Mouse (Mus musculus): Measurements from ENCODE around the gene Olfr294. TPM values are rescaled to one million over a fixed set of nuclear protein-coding genes. Genes with fewer than 3 reads are reported as not detected.

Olfr294 gene
- not detected in 2 replicates for polyA plus RNA-seq (2012; rRNA removed)

GRCm38 (mm10) chr7:86616543-86616942, at the start of gene Olfr294:
Olfr294 (minus strand) TSS chr7:86616643.

GRCm38 (mm10) chr7:86648761-86649160, 32.3 kb upstream of the Olfr294 start, which contains the start of gene Olfr293:
Olfr293 (plus strand) TSS chr7:86649061.

GRCm38 (mm10) chr7:86583562-86583961, 32.9 kb downstream of the Olfr294 start, which contains the start of gene Olfr295:
Olfr295 (plus strand) TSS chr7:86583862.

Other genes with a start within 250 kb of the Olfr294 start
- not detected in 2 replicates for gene Olfr305, start 249.7 kb downstream of the Olfr294 start, polyA plus RNA-seq (2012; rRNA removed)
- gene Olfr304, start 230.0 kb downstream of the Olfr294 start, polyA plus RNA-seq (2012; rRNA removed): not detected in 2 replicates
- not detected in 2 replicates for gene Olfr303, start 218.9 kb downstream of the Olfr294 start, polyA plus RNA-seq (2012; rRNA removed)
- gene Olfr301, start 212.8 kb downstream of the Olfr294 start, polyA plus RNA-seq (2012; rRNA removed): not detected in 2 replicates
- gene Olfr299, start 156.7 kb downstream of the Olfr294 start, polyA plus RNA-seq (2012; rRNA removed): not detected in 2 replicates
- gene Olfr298, start 124.2 kb downstream of the Olfr294 start, polyA plus RNA-seq (2012; rRNA removed): not detected in 2 replicates
- gene Olfr297, start 96.7 kb downstream of the Olfr294 start, polyA plus RNA-seq (2012; rRNA removed): not detected in 2 replicates
- not detected in 2 replicates for gene Olfr295, start 32.8 kb downstream of the Olfr294 start, polyA plus RNA-seq (2012; rRNA removed)
- not detected in 2 replicates for gene Olfr293, start 32.4 kb upstream of the Olfr294 start, polyA plus RNA-seq (2012; rRNA removed)
- gene Olfr292, start 71.7 kb upstream of the Olfr294 start, polyA plus RNA-seq (2012; rRNA removed): not detected in 2 replicates
- gene Folh1, start 159.3 kb upstream of the Olfr294 start, polyA plus RNA-seq (2012; rRNA removed): 0.09 and 0.44 TPM in 2 replicates
- not detected in 2 replicates for gene Vmn2r77, start 178.4 kb upstream of the Olfr294 start, polyA plus RNA-seq (2012; rRNA removed)